Mouse (Mus musculus): ENCODE data around the gene Adm2. TPM values are rescaled to one million over a fixed set of nuclear protein-coding genes. Genes with fewer than 3 reads are reported as not detected.

Gene Adm2
- total RNA-seq (2021): not detected

DNA sequence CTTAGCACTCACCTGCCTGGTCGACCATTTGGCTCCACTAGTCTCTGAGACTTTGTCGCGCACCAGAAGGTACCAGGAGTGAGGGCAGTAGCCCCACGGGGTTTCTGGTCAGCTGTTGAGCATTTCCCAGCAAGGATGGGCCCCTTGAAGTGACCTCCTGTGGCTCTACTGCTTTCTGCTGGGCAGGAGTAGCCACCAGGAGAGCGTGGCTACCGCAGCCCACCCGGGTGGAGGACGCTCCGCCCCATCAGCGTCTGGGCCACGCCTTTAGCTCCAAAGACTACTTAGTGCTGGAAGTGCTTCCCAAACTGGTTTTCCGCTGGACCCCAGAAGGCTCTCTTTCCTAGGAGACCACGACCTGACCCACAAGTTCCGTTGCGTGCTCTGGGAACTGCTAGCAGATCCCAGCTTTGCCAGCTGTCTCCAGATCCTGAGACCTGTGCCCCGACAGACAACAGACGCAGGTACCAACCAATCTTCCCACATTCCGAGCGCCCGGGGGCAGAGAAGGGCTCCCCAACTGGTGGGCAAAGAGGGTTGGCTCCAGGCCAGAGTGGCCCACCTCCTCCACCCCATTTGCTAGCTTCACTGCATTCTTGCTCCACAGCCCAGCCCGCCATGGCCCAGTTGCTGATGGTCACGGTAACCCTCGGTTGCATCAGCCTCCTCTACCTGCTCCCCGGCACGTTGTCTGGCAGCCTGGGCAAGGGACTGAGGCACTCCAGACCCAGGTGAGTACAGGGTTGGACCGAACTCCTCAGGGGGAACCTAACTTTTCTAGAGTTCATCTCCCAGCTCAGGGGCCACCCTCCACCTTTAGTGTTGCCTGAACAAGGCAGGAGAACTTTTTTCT is at the start of gene Adm2:
Gene Adm2, plus strand, starts transcription at position 51 of the 853 bp plus-strand sequence.
- no peak for DNase-seq (ENCODE audit: low spot score in 2 of 2)
- intact Hi-C loops (cut with DNase I): no loop called here

GRCm38 (mm10) chr15:89275497-89275896 is 47.0 kb upstream of the Adm2 start:
- intact Hi-C loops (cut with DNase I): no loop called here
- no peak for DNase-seq (ENCODE audit: low spot score in 2 of 2)

- DNase-seq (ENCODE audit: low spot score in 2 of 2): no peak
- intact Hi-C loops (cut with DNase I): no loop called here
Observed at GRCm38 (mm10) chr15:89277366-89277765, 45.2 kb upstream of the Adm2 start.

DNA sequence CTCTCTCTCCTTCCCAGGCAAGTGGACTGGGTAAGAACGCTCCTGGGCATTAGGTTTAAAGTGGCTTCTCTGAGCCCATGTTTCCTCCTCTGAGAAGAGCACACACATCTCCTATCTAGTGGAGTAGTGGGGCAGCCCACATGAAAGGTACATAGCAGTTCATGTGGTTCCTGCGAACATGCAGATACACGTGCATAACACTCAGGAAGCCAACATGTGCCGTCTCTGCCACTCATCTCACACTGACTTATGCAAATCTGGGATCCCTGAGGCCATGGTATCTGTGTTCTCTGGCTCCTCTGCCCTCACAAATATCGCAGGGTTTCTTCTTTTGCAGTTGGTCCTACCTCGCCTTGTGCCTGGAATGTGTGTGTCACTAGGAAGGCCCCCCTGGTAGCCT is 40.0 kb upstream of the Adm2 start:
- intact Hi-C loops (cut with DNase I): no loop called here
- DNase-seq (ENCODE audit: low spot score in 2 of 2): no peak

DNA sequence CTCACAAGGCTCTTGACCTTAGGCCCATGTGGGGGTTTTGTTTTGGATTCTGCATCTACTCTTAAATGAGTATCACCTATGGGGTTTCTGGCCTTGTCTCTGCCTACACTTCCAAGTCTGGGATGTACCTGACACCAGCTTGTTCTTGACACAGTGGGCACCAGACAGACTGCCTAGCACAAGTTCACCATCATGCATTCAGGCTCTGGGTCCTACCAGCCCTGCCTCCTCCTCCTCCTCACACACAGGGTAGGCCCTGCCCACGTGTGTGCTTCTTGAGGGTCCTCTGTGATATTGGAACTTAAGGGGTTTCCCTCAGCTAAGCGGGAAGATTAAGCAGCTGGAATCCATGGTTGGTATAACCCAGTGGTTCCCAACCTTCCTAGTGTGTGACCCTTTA is 38.4 kb upstream of the Adm2 start:
- intact Hi-C loops (cut with DNase I): no loop called here
- no peak for DNase-seq (ENCODE audit: low spot score in 2 of 2)

- intact Hi-C loops (cut with DNase I): no loop called here
- no peak for DNase-seq (ENCODE audit: low spot score in 2 of 2)
Observed at GRCm38 (mm10) chr15:89285004-89285403, 37.5 kb upstream of the Adm2 start.

- DNase-seq (ENCODE audit: low spot score in 2 of 2): no peak
- intact Hi-C loops (cut with DNase I): no loop called here
Observed at GRCm38 (mm10) chr15:89285478-89285877, 37.0 kb upstream of the Adm2 start.

DNA sequence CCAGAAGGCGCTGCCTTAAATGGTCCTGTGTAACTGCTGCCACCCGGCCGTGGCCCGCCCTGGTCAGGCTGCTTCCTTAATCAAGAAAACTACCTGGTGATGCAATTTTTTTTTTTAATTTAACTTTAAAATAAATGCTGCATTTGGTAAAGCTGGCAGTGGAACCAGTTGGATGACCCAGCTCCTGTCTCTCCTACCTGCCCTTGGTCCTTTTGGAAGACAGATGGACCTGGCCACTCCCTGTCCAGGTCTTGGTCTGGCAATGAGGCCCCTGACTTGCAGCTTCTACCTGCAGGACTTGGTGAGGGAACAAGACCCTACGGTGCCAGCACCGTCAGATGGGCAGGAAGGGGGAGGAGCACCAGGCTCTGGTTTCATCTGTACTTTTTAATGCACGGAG is 36.4 kb upstream of the Adm2 start:
- no peak for DNase-seq (ENCODE audit: low spot score in 2 of 2)
- intact Hi-C loops (cut with DNase I): no loop called here

DNA sequence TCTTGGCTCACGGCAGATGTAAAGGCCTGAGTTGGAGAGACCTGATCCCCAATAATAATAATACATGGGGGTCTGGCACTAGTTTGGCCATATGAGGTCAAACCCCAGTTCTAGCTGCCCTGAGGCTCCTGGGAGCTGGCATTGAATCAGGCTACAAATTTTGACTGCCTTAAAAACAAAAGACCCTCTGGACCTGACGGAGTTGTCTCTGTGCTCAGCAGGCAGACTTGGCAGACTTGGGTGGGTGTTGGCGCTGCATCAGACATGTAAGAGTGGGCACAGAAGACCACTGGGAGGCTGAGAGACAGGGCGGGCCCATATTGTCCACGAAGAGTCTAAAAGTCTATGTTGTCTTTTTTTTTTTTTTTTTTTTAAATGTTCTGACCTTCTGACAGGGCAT is 35.9 kb upstream of the Adm2 start:
- intact Hi-C loops (cut with DNase I): no loop called here
- no peak for DNase-seq (ENCODE audit: low spot score in 2 of 2)

DNA sequence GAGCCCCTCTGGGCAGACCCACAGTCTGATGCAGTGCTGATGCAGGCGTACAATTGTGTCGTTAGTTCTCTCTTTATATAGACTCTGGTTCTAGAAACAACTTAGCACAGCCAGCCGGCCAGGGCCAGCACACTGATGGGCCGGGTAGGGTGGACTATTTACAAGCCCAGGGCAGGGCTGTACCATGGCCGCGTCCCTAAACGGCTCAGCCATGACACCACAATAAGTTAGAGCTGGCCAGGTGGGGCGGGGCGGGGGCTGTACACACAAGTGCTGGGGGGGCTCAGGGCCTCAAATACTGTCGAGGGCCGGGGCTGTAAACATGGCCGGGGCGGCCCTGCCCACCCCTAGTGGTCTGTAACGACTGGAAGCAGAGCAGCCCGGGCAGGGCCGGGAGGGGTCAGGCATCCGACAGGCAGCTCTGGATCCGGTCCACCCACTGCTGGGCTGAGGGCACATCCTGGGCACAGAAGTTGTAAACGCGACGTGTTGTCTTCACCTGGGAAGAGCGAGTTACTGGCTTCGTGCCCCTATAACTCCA is 34.2 kb upstream of the Adm2 start:
- intact Hi-C loops (cut with DNase I): no loop called here
- DNase-seq (ENCODE audit: low spot score in 2 of 2): no peak

- no peak for DNase-seq (ENCODE audit: low spot score in 2 of 2)
- intact Hi-C loops (cut with DNase I): no loop called here
Observed at GRCm38 (mm10) chr15:89289455-89289854, 33.1 kb upstream of the Adm2 start.

- DNase-seq (ENCODE audit: low spot score in 2 of 2): no peak
- intact Hi-C loops (cut with DNase I): no loop called here
Observed at GRCm38 (mm10) chr15:89291521-89291920, 31.0 kb upstream of the Adm2 start.

- intact Hi-C loops (cut with DNase I): no loop called here
- no peak for DNase-seq (ENCODE audit: low spot score in 2 of 2)
Observed at GRCm38 (mm10) chr15:89292795-89293194, 29.7 kb upstream of the Adm2 start.

- DNase-seq (ENCODE audit: low spot score in 2 of 2): no peak
- intact Hi-C loops (cut with DNase I): no loop called here
Observed at GRCm38 (mm10) chr15:89293778-89294177, 28.7 kb upstream of the Adm2 start.

GRCm38 (mm10) chr15:89295580-89296165 is 26.8 kb upstream of the Adm2 start:
- intact Hi-C loops (cut with DNase I): no loop called here
- DNase-seq (ENCODE audit: low spot score in 2 of 2): no peak

DNA sequence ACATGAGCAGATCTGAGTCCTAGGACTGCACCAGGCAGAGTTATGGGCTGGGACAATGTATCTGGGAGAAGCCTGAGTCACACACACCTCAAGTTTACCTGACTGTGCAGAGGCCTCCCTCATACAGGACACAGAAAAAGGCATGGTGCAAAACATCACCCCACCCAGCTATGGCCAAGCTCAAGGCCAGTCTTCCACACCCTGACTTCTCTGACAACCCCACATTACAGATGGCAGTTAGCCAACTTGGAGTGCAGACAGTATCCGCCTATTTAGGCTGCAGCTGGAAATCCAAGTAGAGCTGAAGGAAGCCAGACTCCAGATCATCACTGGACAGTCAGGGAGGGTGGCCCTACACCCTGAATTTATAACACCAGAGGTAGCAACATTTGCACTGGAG is 26.1 kb upstream of the Adm2 start:
- intact Hi-C loops (cut with DNase I): no loop called here
- no peak for DNase-seq (ENCODE audit: low spot score in 2 of 2)

DNA sequence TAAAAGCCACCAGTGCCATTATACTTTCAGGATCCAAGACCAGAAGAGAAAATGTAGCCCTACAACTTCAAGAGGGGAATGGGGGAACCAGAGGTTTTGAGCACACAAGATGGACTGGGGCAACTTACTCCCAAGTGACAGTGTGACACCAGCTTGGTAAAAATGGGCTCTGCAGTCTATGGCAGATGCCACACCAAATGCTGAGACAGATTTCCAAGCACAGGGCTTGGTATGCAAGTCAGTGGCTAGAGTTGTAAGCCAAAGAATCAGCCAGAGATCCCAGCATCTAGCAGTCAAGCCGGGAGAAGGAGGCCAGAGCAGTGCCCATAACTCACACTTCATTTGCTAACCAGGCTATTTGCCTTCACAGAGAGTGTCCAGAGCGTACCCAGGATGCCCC is 24.8 kb upstream of the Adm2 start:
- intact Hi-C loops (cut with DNase I): no loop called here
- DNase-seq (ENCODE audit: low spot score in 2 of 2): no peak

DNA sequence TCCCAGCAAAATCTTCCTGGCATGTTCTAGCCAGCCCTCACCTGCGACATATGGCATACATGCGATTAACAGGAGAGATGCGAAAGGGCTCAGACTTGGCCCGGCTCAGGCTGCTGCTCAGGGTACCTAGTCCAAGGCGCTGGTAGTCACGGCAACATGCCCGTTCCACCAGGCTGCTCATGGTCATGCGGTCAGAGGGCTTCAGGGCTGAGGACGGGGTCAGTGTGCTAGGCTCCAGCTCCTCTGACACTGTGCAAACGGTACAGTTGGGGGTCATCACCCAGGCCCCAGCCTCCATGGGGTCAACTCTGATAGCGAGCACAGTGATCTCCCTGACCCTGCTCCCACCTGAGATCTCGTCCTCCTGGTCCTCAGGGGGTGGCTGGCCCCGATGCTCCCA is 22.3 kb upstream of the Adm2 start:
- DNase-seq (ENCODE audit: low spot score in 2 of 2): no peak
- intact Hi-C loops (cut with DNase I): no loop called here

DNA sequence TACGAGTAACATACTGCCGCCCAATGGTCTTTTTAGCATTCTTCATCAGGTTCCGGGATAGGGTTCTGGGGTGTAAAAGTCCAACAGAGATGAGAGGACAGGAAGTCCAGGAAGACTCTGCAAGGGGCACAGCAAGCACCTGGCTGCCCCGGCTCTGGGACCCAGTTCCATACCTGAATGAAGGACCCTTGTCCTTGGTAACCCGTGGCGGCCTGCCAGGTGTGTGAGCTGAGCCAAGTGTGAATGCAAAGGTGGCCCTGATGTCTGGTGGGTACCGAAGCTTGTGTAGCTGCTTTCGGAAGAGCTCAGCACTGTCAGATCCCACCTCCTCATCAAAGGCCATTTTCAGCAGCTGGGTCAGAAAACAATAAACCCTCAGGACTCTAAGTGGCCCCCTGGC is 21.9 kb upstream of the Adm2 start:
- DNase-seq (ENCODE audit: low spot score in 2 of 2): no peak
- intact Hi-C loops (cut with DNase I): no loop called here

GRCm38 (mm10) chr15:89305966-89306365 is 16.6 kb upstream of the Adm2 start:
- DNase-seq (ENCODE audit: low spot score in 2 of 2): no peak
- intact Hi-C loops (cut with DNase I): no loop called here

GRCm38 (mm10) chr15:89307461-89307860 is 15.1 kb upstream of the Adm2 start:
- DNase-seq (ENCODE audit: low spot score in 2 of 2): no peak

More at GRCm38 (mm10) chr15:89307461-89307860, 15.1 kb upstream of the Adm2 start:
- intact Hi-C loops (cut with DNase I): no loop called here
